Mouse (Mus musculus) heart, adult 2 months (tissue): ENCODE data around the gene Slc45a1. TPM values are rescaled to one million over a fixed set of nuclear protein-coding genes. Genes with fewer than 3 reads are reported as not detected.

Source experiments
- DNase-seq, 2 experiments: peaks; one replicate each; pipeline ENCODE4 v3.0.0; 2021
- H3K27ac ChIP-seq: fragments of 200-600 bp; 2 replicates; pipeline ENCODE4 v1.8.1; 2022
- H3K27me3 ChIP-seq: fragments of 200-500 bp; 2 replicates; pipeline ENCODE4 v1.6.1; 2012; ENCODE audit warnings: mild to moderate bottlenecking, low read length, inconsistent platforms, mixed read lengths; ENCODE audit not compliant: control insufficient read depth, insufficient read depth
- H3K36me3 ChIP-seq: fragments of 200-500 bp; 2 replicates; pipeline ENCODE4 v1.6.1; 2012; ENCODE audit warnings: low read length, inconsistent platforms; ENCODE audit not compliant: control insufficient read depth, insufficient read depth
- H3K4me1 ChIP-seq: fragments of 200-500 bp; 2 replicates; pipeline ENCODE4 v1.6.1; 2011; ENCODE audit warnings: low read length; ENCODE audit not compliant: control insufficient read depth, insufficient read depth
- H3K4me3 ChIP-seq: fragments of 200-600 bp; 2 replicates; pipeline ENCODE4 v1.8.1; 2022
- H3K79me2 ChIP-seq: fragments of 200-500 bp; replicated peaks from 2 replicates; pipeline ENCODE4 v1.6.1; 2012; ENCODE audit warnings: mild to moderate bottlenecking, inconsistent platforms, low read length, moderate library complexity, mixed read lengths; ENCODE audit not compliant: control insufficient read depth, insufficient read depth
- H3K9ac ChIP-seq: fragments of 200-500 bp; 2 replicates; pipeline ENCODE4 v1.6.1; 2012; ENCODE audit warnings: low read depth, mild to moderate bottlenecking, control low read depth, inconsistent platforms, low read length, mixed read lengths
- CTCF ChIP-seq: fragments of 200-600 bp; IDR thresholded peaks from 2 replicates; pipeline ENCODE4 v1.8.1; 2022; ENCODE audit warnings: antibody characterized with exemption, mild to moderate bottlenecking, moderate library complexity
- EP300 ChIP-seq: fragments of 200-500 bp; IDR thresholded peaks from 2 replicates; pipeline ENCODE4 v1.6.1; 2011; ENCODE audit warnings: low read depth, low read length, control low read depth; ENCODE audit not compliant: insufficient read depth
- POLR2A ChIP-seq: fragments of 200-500 bp; IDR thresholded peaks from 2 replicates; pipeline ENCODE4 v1.6.1; 2011; ENCODE audit warnings: mild to moderate bottlenecking, low read depth, low read length, control low read depth; ENCODE audit not compliant: insufficient read depth
- WGBS: fragments of 180-500 bp; shearing (Covaris S2); methylation state at CpG from one replicate; pipeline ENCODE4 v1.1.7; 2018; 5-methylcytosine and 5-hydroxymethylcytosine counted together
- intact Hi-C: fragments of 180-260 bp; cut with DNase I; formaldehyde crosslinking; loops from one replicate; pipeline ENCODE4 v1.15.1; 2025
- polyA plus RNA-seq: library from polyadenylated mRNA; depleted of rRNA; stranded (reverse); fragments of >200 nt; gene quantifications from 2 replicates; pipeline ENCODE4 v1.2.3, GENCODE M21; 2012
- total RNA-seq, 2 experiments: library from RNA; stranded (reverse); gene quantifications; 2 replicates each; pipeline ENCODE4 v1.2.3; 2021

Gene Slc45a1
- total and polyA plus RNA-seq, 3 experiments = not detected

- intact Hi-C loops = no loop called here
Measured at GRCm38 (mm10) chr4:150595991-150596390, 56.0 kb downstream of the Slc45a1 start.

GRCm38 (mm10) chr4:150595071-150595470 is 56.9 kb downstream of the Slc45a1 start:
- H3K9ac ChIP-seq = no peak overlapping the region
- peaks cover 36% of the 10 kb centered on the region for H3K36me3 ChIP-seq
- H3K4me3 ChIP-seq = no peak overlapping the region
- no peak overlapping the region for H3K27ac ChIP-seq
- peaks cover 15% of the 10 kb centered on the region for H3K79me2 ChIP-seq
- 76% methylated on average over 3 of the region's 3 CpGs for WGBS
- no peak for DNase-seq
- no peak for TF ChIP-seq CTCF
- no peak for TF ChIP-seq EP300
- TF ChIP-seq POLR2A = no peak
- intact Hi-C loops = no loop called here
- peaks cover 35% of the 10 kb centered on the region for H3K4me1 ChIP-seq
- H3K27me3 ChIP-seq = no peaks in the 10 kb centered on the region

More at GRCm38 (mm10) chr4:150595991-150596390, 56.0 kb downstream of the Slc45a1 start:
- no peak for DNase-seq
- Histone ChIP-seq H3K9ac (no peak overlapping the region), H3K79me2 (peaks cover 15% of the 10 kb centered on the region), H3K4me3 (no peak overlapping the region), H3K27me3 (no peaks in the 10 kb centered on the region), H3K36me3 (peaks cover 27% of the 10 kb centered on the region), H3K4me1 (peaks cover 32% of the 10 kb centered on the region), H3K27ac (no peak overlapping the region)
- no peak for TF ChIP-seq EP300
- WGBS = 87% methylated on average over 5 of the region's 5 CpGs

- Histone ChIP-seq H3K79me2 (peaks cover 15% of the 10 kb centered on the region), H3K4me1 (peaks cover 34% of the 10 kb centered on the region), H3K4me3 (no peak overlapping the region), H3K9ac (no peak overlapping the region), H3K27ac (peak overlapping the region; percentile 19; the same call in 1 of the 2 replicates), H3K36me3 (peaks cover 36% of the 10 kb centered on the region), H3K27me3 (no peaks in the 10 kb centered on the region)
- no peak for TF ChIP-seq CTCF
- TF ChIP-seq EP300 = no peak
- DNase-seq = no peak
- 87% methylated on average over 4 of the region's 4 CpGs for WGBS
- intact Hi-C loops = loop anchor here (5.0 kb wide), 1 partner anchor 107 kb away; no protein-coding TSS in a partner anchor
Measured at GRCm38 (mm10) chr4:150594298-150594829, 57.6 kb downstream of the Slc45a1 start.

GRCm38 (mm10) chr4:150593473-150594217 is 58.3 kb downstream of the Slc45a1 start:
- H3K4me1 ChIP-seq = peaks cover 35% of the 10 kb centered on the region
- no peak overlapping the region for H3K4me3 ChIP-seq
- peak overlapping the region; percentile 19; the same call in 1 of the 2 replicates for H3K27ac ChIP-seq

GRCm38 (mm10) chr4:150592087-150592486 is 59.9 kb downstream of the Slc45a1 start:
- H3K4me1 ChIP-seq = peaks cover 39% of the 10 kb centered on the region
- WGBS = 54% methylated on average over 6 of the region's 6 CpGs
- no peak overlapping the region for H3K27ac ChIP-seq
- peaks cover 18% of the 10 kb centered on the region for H3K79me2 ChIP-seq
- H3K36me3 ChIP-seq = peaks cover 38% of the 10 kb centered on the region
- H3K27me3 ChIP-seq = no peaks in the 10 kb centered on the region
- intact Hi-C loops = loop anchor here (5.0 kb wide), 1 partner anchor 105 kb away; no protein-coding TSS in a partner anchor
- no peak for DNase-seq
- H3K9ac ChIP-seq = no peak overlapping the region
- no peak overlapping the region for H3K4me3 ChIP-seq
- TF ChIP-seq EP300 (no peak), CTCF (no peak), POLR2A (no peak)

More at GRCm38 (mm10) chr4:150593473-150594217, 58.3 kb downstream of the Slc45a1 start:
- intact Hi-C loops = loop anchor here (5.0 kb wide), 1 partner anchor 106 kb away; no protein-coding TSS in a partner anchor
- peaks cover 36% of the 10 kb centered on the region for H3K36me3 ChIP-seq
- no peaks in the 10 kb centered on the region for H3K27me3 ChIP-seq
- peaks cover 15% of the 10 kb centered on the region for H3K79me2 ChIP-seq
- TF ChIP-seq POLR2A (no peak), CTCF (no peak), EP300 (no peak)
- WGBS = 72% methylated on average over 4 of the region's 4 CpGs
- no peak for DNase-seq
- H3K9ac ChIP-seq = no peak overlapping the region

GRCm38 (mm10) chr4:150591602-150592001 is 60.4 kb downstream of the Slc45a1 start:
- DNase-seq = no peak
- Histone ChIP-seq H3K4me1 (peaks cover 42% of the 10 kb centered on the region), H3K27ac (no peak overlapping the region), H3K9ac (no peak overlapping the region), H3K79me2 (peaks cover 18% of the 10 kb centered on the region), H3K36me3 (peaks cover 41% of the 10 kb centered on the region), H3K27me3 (no peaks in the 10 kb centered on the region), H3K4me3 (no peak overlapping the region)
- intact Hi-C loops = loop anchor here (5.0 kb wide), 1 partner anchor 104 kb away; no protein-coding TSS in a partner anchor
- no peak for TF ChIP-seq CTCF
- no peak for TF ChIP-seq POLR2A
- no peak for TF ChIP-seq EP300
- 72% methylated on average over 4 of the region's 4 CpGs for WGBS
